Mouse (Mus musculus) heart, postnatal 10 days (tissue): ENCODE results near the gene D10Wsu102e. TPM values are rescaled to one million over a fixed set of nuclear protein-coding genes. Genes with fewer than 3 reads are reported as not detected.

Experiments used
- DNase-seq, 2 experiments: peaks; one replicate each; pipeline ENCODE4 v3.0.0; 2021
- intact Hi-C: fragments of 180-260 bp; cut with DNase I; formaldehyde crosslinking; loops from one replicate; pipeline ENCODE4 v1.15.1; 2025
- total RNA-seq, 2 experiments: library from RNA; stranded (reverse); gene quantifications; 2 replicates each; pipeline ENCODE4 v1.2.3; 2021

The D10Wsu102e gene
- total RNA-seq, 2 experiments from 2014 or later, result 0.69 to 0.72 TPM

DNA sequence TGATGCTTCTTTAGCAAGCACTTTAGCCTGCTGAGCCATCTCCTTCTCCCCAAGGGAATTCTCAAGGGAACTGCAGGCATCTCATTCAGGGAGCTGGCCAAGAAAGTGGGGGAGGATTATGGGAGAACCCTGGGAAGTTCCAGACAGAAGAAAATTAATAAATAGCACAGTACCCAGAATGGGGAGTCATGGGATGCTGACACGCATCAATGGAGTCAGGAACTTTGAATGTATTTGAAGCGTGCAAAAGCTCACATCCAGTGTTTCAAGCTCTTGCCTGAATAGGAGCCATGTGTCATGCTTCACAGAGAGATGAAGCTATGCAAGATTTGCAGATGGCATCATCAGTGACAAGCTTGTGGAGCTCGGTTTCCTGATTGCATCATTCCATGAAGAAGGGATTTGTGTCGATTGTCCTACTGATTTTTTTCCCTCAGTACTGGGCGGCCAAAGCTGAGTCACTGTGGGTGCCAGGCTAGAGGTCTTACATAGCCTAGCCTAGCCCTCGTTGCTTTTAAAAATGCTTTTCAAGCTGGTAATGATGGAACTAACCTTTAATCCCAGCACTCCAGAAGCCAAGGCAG, 170.5 kb downstream of the D10Wsu102e start:
- intact Hi-C loops, result no loop called here
- no peak for DNase-seq

DNA sequence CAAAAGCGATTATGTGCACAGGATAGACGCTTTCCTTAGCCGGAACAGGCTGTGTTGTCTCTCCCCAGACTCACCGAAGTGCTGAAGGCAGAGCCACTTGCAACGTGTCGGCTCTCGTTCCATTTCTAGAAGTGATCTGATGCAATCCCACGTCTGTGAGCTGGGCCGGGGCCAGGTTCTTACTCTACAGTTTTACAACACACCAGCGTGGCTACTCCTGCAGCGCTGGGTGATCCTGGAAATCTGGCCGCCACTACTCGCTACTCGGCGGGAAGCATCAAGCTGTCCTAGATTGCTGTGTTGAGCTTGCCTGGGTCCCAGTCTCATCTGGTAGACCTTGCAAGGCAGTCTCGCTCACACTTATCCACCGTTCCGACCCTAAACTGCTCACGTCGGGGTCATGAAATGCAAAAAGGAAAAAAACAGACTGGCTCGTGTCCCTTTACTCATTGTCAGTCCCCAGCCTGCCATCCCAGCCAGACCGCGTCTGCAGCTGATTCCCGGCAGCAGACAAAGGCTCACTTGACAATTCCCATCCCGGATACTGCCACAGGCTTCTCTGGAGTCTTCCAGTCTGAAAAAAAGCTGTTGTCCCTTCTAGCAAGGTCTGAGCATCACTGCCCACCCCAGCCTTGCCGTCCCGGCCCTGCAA, 173.4 kb downstream of the D10Wsu102e start:
- intact Hi-C loops, result no loop called here
- peak; percentile 61 to 66 for DNase-seq

DNA sequence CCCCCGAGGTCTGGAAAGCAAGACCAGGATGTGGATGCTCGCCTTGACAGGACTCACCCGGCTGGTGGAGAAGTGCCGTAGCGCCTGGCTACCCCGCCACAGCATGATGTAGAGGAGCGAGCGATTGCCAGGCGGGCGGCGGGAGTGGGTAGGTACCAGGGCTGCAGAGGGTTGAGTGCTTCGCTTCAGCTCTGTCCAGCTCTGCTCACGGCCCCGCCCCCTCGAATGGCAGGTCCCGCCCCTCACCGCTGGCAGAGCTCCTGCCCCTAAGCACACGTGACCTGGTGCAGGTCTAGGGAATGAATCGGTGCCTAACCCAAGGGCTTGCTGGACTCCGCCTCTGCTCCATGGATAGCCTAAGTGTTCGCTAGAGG, 173.9 kb downstream of the D10Wsu102e start, which contains the start of gene Aldh1l2:
Aldh1l2 (minus strand) TSS at position 231 of the 374 bp plus-strand sequence.
- intact Hi-C loops, result no loop called here
- peak; percentile 80 to 83 for DNase-seq

GRCm38 (mm10) chr10:83536436-83536835, 176.4 kb downstream of the D10Wsu102e start:
- no peak for DNase-seq
- intact Hi-C loops, result no loop called here

Other genes starting within 250 kb of the D10Wsu102e start
- 1 to 10 TPM in 1 of 2 experiments, under 1 TPM in 1; 0.97 to 1.2 TPM for gene Slc41a2, start 22.3 kb upstream of the D10Wsu102e start, total RNA-seq
- 10 to 100 TPM; 30.6 to 31.3 TPM for gene Aldh1l2, start 173.9 kb downstream of the D10Wsu102e start, total RNA-seq
- gene Washc4, start 183.5 kb downstream of the D10Wsu102e start, total RNA-seq, result 10 to 100 TPM; 14.6 to 16.8 TPM